In genomic region chr2:91285885-91286505, GRCm38 (mm10) we compare ENCODE assay signal across 9 mouse cellular contexts. TPM values are rescaled to one million over a fixed set of nuclear protein-coding genes. Genes with fewer than 3 reads are reported as not detected.
DNase-seq lines count a peak whose midpoint lies in the region; ATAC-seq and TF ChIP-seq lines count a peak whose summit lies in the region.
"Had no signal": no experiment of that assay in that cellular context is flagged by ENCODE, and none has a peak within 500 bp of the region (broad histone marks: within the 10 kb centered on the region; RNA-seq: fewer than 3 reads in every experiment).

No protein-coding gene starts in this region.

- peak; percentile 79 for DNase-seq in cerebellum, adult 11 months
- peak; percentile 82 to 88 for DNase-seq in adrenal gland, postnatal 36 days
- peak; percentile 77 for DNase-seq in hindbrain, embryonic 10.5 days (ENCODE audit: low spot score)
- DNase-seq in left cerebral cortex, adult 2 months (ENCODE audit: extremely low spot score in 1 of 2, low spot score in 2 of 2): peak; percentile 74 to 77
- peak; percentile 46 for DNase-seq in spleen, adult 12 weeks (ENCODE audit: low spot score)

- peak; percentile 96 for TF ChIP-seq CTCF in left cerebral cortex, adult 2 months (IDR thresholded peaks at IDR 0.05)

- H3K4me2 ChIP-seq in embryonic facial prominence, embryonic 12.5 days (replicated peaks): no peak overlapping the region
- H3K4me2 ChIP-seq in midbrain, embryonic 12.5 days (replicated peaks): no peak overlapping the region
- H3K4me2 ChIP-seq: liver, embryonic 15.5 days had no signal

- no peak overlapping the region for H3K4me3 ChIP-seq in embryonic facial prominence, embryonic 12.5 days
- no peak overlapping the region for H3K4me3 ChIP-seq in hindbrain, embryonic 10.5 days
- no peak overlapping the region for H3K4me3 ChIP-seq in left cerebral cortex, adult 2 months
- H3K4me3 ChIP-seq in midbrain, embryonic 12.5 days: no peak overlapping the region
- H3K4me3 ChIP-seq: liver, embryonic 15.5 days had no signal

- H3K9ac ChIP-seq in embryonic facial prominence, embryonic 12.5 days: no peak overlapping the region
- H3K9ac ChIP-seq in midbrain, embryonic 12.5 days (replicated peaks): no peak overlapping the region; the same call in 1 of the 2 replicates
- H3K9ac ChIP-seq: liver, embryonic 15.5 days had no signal

- no peak for ATAC-seq in cerebellum, adult (ENCODE audit: insufficient number of reproducible peaks, low FRiP score, low TSS enrichment)
- ATAC-seq in embryonic facial prominence, embryonic 12.5 days (ENCODE audit: insufficient number of reproducible peaks, insufficient read depth, low FRiP score, low TSS enrichment): no peak
- ATAC-seq in midbrain, embryonic 12.5 days (ENCODE audit: low FRiP score, low read depth): peak; percentile 63; the same call in 1 of the 2 replicates

- H3K4me1 ChIP-seq in embryonic facial prominence, embryonic 12.5 days: peaks cover 14% of the 10 kb centered on the region
- H3K4me1 ChIP-seq in hindbrain, embryonic 10.5 days (replicated peaks): peaks cover 18% of the 10 kb centered on the region
- peaks cover 3% of the 10 kb centered on the region; the same call in 1 of the 2 replicates for H3K4me1 ChIP-seq in midbrain, embryonic 12.5 days

- H3K27me3 ChIP-seq in embryonic facial prominence, embryonic 12.5 days: no peaks in the 10 kb centered on the region
- H3K27me3 ChIP-seq in hindbrain, embryonic 10.5 days (ENCODE audit: insufficient read depth, poor library complexity, severe bottlenecking): no peaks in the 10 kb centered on the region
- no peaks in the 10 kb centered on the region for H3K27me3 ChIP-seq in midbrain, embryonic 12.5 days
- H3K27me3 ChIP-seq: liver, embryonic 15.5 days had no signal

- 14% methylated on average over 7 of the region's 7 CpGs for WGBS in embryonic facial prominence, embryonic 12.5 days
- WGBS in hindbrain, embryonic 10.5 days: 14% methylated on average over 7 of the region's 7 CpGs
- WGBS in midbrain, embryonic 12.5 days: 15% methylated on average over 7 of the region's 7 CpGs

- no peaks in the 10 kb centered on the region for H3K9me3 ChIP-seq in embryonic facial prominence, embryonic 12.5 days
- H3K9me3 ChIP-seq in hindbrain, embryonic 10.5 days: no peaks in the 10 kb centered on the region
- no peaks in the 10 kb centered on the region for H3K9me3 ChIP-seq in midbrain, embryonic 12.5 days
- H3K9me3 ChIP-seq: liver, embryonic 15.5 days had no signal

- 0 out of 2 replicates have a peak overlapping the region, but pooled peaks have one; percentile 7 for H3K27ac ChIP-seq in embryonic facial prominence, embryonic 12.5 days
- no peak overlapping the region for H3K27ac ChIP-seq in hindbrain, embryonic 10.5 days
- H3K27ac ChIP-seq in left cerebral cortex, adult 2 months: peak overlapping the region; percentile 50; the same call in 1 of the 2 replicates
- no peak overlapping the region for H3K27ac ChIP-seq in midbrain, embryonic 12.5 days (replicated peaks)
- H3K27ac ChIP-seq: liver, embryonic 15.5 days had no signal

- intact Hi-C loops in left cerebral cortex, adult 2 months (cut with DNase I): loop anchor here (1.0 to 2.0 kb wide), 2 partner anchors 43 to 195 kb away; no protein-coding TSS in a partner anchor

- H3K36me3 ChIP-seq in embryonic facial prominence, embryonic 12.5 days: no peaks in the 10 kb centered on the region
- H3K36me3 ChIP-seq in hindbrain, embryonic 10.5 days: peaks cover 11% of the 10 kb centered on the region
- 0 out of 2 replicates have a peak, but pooled peaks cover 4% of the 10 kb centered on the region for H3K36me3 ChIP-seq in midbrain, embryonic 12.5 days
- H3K36me3 ChIP-seq: liver, embryonic 15.5 days had no signal

RNA-seq across cellular contexts. Expression of gene Arfgap2, which starts 21.2 kb away (rescaled TPM):
- 10 to 100 TPM; 88.2 to 94.6 TPM for total RNA-seq in adrenal gland, postnatal 36 days (2021)
- polyA plus RNA-seq in embryonic facial prominence, embryonic 12.5 days (2016; fragmentation: Nextera tagmentation; extraction: Ambion mirVana): 93.0 and 95.9 TPM in 2 replicates
- 93.6 and 94.4 TPM in 2 replicates for polyA plus RNA-seq in hindbrain, embryonic 10.5 days (2016; fragmentation: Nextera tagmentation; extraction: Ambion mirVana)
- total RNA-seq in left cerebral cortex, adult 2 months (2021): 10 to 100 TPM; 73.9 to 81.8 TPM
- 88.6 and 92.2 TPM in 2 replicates for polyA plus RNA-seq in midbrain, embryonic 12.5 days (2016; fragmentation: Nextera tagmentation; extraction: Ambion mirVana)

RNA-seq across cellular contexts. Expression of gene Pacsin3, which starts 30.2 kb away (rescaled TPM):
- total RNA-seq in adrenal gland, postnatal 36 days (2021): 100 to 1,000 TPM in 1 of 2 experiments, 10 to 100 TPM in 1; 52.8 to 124 TPM
- 39.9 and 40.9 TPM in 2 replicates for polyA plus RNA-seq in embryonic facial prominence, embryonic 12.5 days (2016; fragmentation: Nextera tagmentation; extraction: Ambion mirVana)
- polyA plus RNA-seq in hindbrain, embryonic 10.5 days (2016; fragmentation: Nextera tagmentation; extraction: Ambion mirVana): 30.0 and 38.5 TPM in 2 replicates
- total RNA-seq in left cerebral cortex, adult 2 months (2021): 10 to 100 TPM; 42.7 to 46.9 TPM
- 29.1 and 31.0 TPM in 2 replicates for polyA plus RNA-seq in midbrain, embryonic 12.5 days (2016; fragmentation: Nextera tagmentation; extraction: Ambion mirVana)

RNA-seq across cellular contexts. Expression of gene Ddb2, which starts 49.2 kb away (rescaled TPM):
- total RNA-seq in adrenal gland, postnatal 36 days (2021): 10 to 100 TPM in 1 of 2 experiments, 1 to 10 TPM in 1; 8.8 to 10.5 TPM
- polyA plus RNA-seq in embryonic facial prominence, embryonic 12.5 days (2016; fragmentation: Nextera tagmentation; extraction: Ambion mirVana): 17.5 and 18.1 TPM in 2 replicates
- 8.3 and 10.5 TPM in 2 replicates for polyA plus RNA-seq in hindbrain, embryonic 10.5 days (2016; fragmentation: Nextera tagmentation; extraction: Ambion mirVana)
- 10 to 100 TPM; 11.7 to 14.4 TPM for total RNA-seq in left cerebral cortex, adult 2 months (2021)
- 9.0 and 10.4 TPM in 2 replicates for polyA plus RNA-seq in midbrain, embryonic 12.5 days (2016; fragmentation: Nextera tagmentation; extraction: Ambion mirVana)

Comparison
In these comparisons a context has a peak if more than half of its experiments do, and no peak if none do; other contexts are left out.
1. H3K27ac ChIP-seq: peak in embryonic facial prominence, embryonic 12.5 days (single experiment) and left cerebral cortex, adult 2 months (single experiment); none in hindbrain, embryonic 10.5 days (single experiment) and midbrain, embryonic 12.5 days (single experiment).
2. Peak in every context shown above with its lines, with median percentiles within 50 percentile points of each other: DNase-seq.